Mouse (Mus musculus): ENCODE measurements around the gene Prkag2. TPM values are rescaled to one million over a fixed set of nuclear protein-coding genes. Genes with fewer than 3 reads are reported as not detected.
A peak's percentile ranks its signal among the peaks of the same experiment; 100 is the strongest.

The Prkag2 gene
- polyA plus RNA-seq, 1 experiment from 2014 or later: 102 TPM

DNA sequence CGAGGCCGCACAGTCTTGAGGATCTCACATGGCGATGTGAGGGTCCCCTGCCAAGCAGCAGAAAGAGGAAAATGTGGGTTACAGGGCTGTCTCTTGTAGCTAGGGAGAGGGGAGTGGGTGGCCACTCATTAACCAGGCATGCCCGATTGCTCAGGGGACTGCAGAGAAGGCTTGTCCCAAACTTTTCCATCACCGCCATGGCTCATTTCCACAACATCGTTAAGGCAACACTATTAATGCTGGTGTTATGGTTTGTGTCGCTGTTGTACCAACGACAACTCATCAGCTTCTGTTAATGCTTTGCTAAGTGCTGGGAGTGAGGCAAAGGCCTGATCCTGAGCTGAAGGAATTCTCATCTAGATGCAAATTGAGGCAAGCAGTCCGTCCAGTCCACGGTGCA, 165.0 kb downstream of the Prkag2 start:
- H3K9me3 ChIP-seq (replicated peaks): no peaks in the 10 kb centered on the region
- H3K27ac ChIP-seq: no peak overlapping the region
- H3K9ac ChIP-seq: no peak overlapping the region
- no peak overlapping the region for H3K4me2 ChIP-seq
- H3K27me3 ChIP-seq: no peaks in the 10 kb centered on the region
- ATAC-seq (replicated peaks; ENCODE audit: insufficient number of reproducible peaks, insufficient read depth, low FRiP score, low read depth): no peak
- H3K4me3 ChIP-seq: no peak overlapping the region
- H3K36me3 ChIP-seq: peaks cover 3% of the 10 kb centered on the region; the same call in 1 of the 2 replicates
- 85% methylated on average over 10 of the region's 10 CpGs for WGBS
- peaks cover 8% of the 10 kb centered on the region for H3K4me1 ChIP-seq (replicated peaks)

DNA sequence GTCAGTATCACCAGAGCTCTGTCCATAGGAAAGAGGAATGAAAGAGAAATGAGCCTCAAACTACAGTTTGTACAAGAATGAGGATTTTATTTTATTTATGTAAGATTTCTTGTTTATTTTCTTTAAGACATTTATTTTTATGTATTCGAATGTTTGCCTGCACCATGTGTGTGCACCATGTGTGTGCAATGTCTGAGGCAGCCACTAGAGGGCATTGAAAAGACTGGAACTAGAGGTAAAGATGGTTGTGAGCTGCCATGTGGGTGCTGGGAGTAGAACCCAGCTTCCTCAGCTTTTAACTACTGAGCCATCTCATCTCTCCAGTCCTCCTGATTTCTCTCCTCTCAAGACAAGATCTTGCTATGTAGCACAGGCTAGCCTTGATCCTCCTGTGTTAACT, 166.7 kb downstream of the Prkag2 start:
- Histone ChIP-seq H3K27me3 (no peaks in the 10 kb centered on the region), H3K9me3 (replicated peaks) (no peaks in the 10 kb centered on the region), H3K27ac (no peak overlapping the region), H3K4me3 (no peak overlapping the region), H3K4me2 (no peak overlapping the region), H3K9ac (no peak overlapping the region), H3K36me3 (peaks cover 3% of the 10 kb centered on the region; the same call in 1 of the 2 replicates), H3K4me1 (replicated peaks) (peaks cover 2% of the 10 kb centered on the region; the same call in 1 of the 2 replicates)
- WGBS: 94% methylated on average over 1 of the region's 1 CpGs
- ATAC-seq (replicated peaks; ENCODE audit: insufficient number of reproducible peaks, insufficient read depth, low FRiP score, low read depth): no peak

DNA sequence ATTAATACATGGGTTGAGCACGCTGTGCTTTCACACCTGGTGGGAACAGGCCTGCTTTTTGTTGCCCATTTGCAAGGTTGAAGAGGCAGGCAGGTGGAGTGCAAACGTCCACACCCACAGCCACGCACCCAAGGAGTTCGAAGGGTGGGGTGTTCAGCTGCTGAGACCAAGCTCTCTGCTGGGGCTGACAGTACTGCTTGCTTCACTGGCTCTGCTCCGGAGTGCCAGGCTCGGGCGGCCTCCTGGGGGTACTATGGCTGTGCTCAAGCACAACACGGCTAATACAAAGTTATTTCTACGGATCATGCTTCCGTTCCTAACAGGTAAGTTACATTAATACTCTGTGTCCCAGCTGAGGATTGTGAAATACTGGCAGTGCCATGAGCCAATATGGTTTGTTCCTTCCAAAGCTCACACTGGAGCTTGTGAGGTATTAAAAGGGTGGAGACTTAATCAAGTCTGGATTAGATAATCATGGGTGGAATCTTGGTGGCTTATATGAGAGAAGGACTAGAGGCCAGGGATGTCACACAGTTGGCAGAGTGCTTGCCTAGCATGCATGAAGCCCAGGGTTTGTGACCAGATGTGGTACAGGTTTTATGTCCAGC, 168.8 kb downstream of the Prkag2 start:
- Histone ChIP-seq H3K9ac (no peak overlapping the region), H3K4me1 (replicated peaks) (peaks cover 9% of the 10 kb centered on the region), H3K27me3 (no peaks in the 10 kb centered on the region), H3K36me3 (peaks cover 3% of the 10 kb centered on the region; the same call in 1 of the 2 replicates), H3K9me3 (replicated peaks) (no peaks in the 10 kb centered on the region), H3K27ac (no peak overlapping the region), H3K4me2 (no peak overlapping the region), H3K4me3 (no peak overlapping the region)
- WGBS: 80% methylated on average over 10 of the region's 10 CpGs
- no peak for ATAC-seq (replicated peaks; ENCODE audit: insufficient number of reproducible peaks, insufficient read depth, low FRiP score, low read depth)

DNA sequence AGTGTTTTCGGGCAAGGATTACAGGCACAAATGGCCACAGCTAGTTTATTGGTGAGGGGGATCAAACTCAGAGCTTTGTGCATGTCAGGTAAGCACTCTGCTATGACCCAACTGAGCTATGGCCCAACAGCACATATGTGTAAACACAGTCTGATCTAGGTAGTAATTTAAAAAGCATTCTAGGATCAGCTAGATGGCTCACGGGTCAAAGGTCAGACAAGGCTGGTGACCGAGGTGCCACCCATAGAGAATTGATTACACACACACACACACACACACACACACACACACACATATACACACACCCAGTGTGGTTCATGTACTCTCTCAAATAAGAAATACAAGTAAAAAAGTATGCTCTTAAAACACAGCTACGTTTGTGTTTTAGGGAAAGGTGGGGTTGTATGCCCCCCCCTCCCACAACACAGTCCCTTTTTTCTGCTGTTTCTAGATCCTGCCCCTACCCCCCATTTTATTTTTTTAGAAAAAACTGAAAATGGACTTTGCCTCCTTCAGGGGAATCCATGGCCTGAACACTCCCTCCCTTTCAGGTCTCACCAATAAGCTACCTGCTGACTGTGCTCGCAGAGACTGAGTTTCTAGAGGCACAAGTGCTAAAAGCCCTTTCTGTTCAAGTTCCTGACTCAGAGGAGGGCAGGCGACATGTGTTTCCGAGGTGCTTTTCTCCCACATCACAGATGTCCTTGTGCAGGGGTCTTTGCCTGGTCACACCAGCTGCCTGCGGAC, 169.4 kb downstream of the Prkag2 start:
- Histone ChIP-seq H3K9ac (no peak overlapping the region), H3K4me3 (no peak overlapping the region)
- 85% methylated on average over 8 of the region's 8 CpGs for WGBS

DNA sequence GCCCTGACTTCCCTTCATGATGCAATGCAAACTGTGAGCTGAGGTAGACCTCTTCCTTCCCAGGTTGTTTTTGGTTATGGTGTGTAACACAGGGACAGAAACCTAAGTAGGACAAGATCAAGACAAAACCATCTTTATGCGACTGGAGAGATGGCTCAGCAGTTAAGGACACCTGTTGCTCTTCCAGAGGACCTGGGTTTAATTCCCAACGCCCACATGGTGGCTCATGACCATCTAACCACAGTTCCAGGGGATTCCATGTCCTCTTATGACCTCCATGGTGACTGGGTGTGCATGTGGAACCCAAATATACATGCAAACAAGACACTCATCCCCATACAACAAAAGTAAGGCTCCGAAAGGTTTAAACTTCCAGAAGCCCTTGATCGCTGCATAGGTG, 171.6 kb downstream of the Prkag2 start:
- H3K9ac ChIP-seq: no peak overlapping the region
- no peak overlapping the region for H3K4me2 ChIP-seq
- peaks cover under 1% of the 10 kb centered on the region; the same call in 1 of the 2 replicates for H3K36me3 ChIP-seq
- no peak for ATAC-seq (replicated peaks; ENCODE audit: insufficient number of reproducible peaks, insufficient read depth, low FRiP score, low read depth)
- WGBS: 96% methylated on average over 4 of the region's 4 CpGs
- H3K4me1 ChIP-seq (replicated peaks): peaks cover 14% of the 10 kb centered on the region
- no peaks in the 10 kb centered on the region for H3K9me3 ChIP-seq (replicated peaks)
- no peak overlapping the region for H3K4me3 ChIP-seq
- H3K27me3 ChIP-seq: no peaks in the 10 kb centered on the region
- no peak overlapping the region for H3K27ac ChIP-seq

More for the DNA sequence above, 169.4 kb downstream of the Prkag2 start:
- Histone ChIP-seq H3K4me1 (replicated peaks) (peaks cover 7% of the 10 kb centered on the region), H3K36me3 (peaks cover 3% of the 10 kb centered on the region; the same call in 1 of the 2 replicates), H3K27ac (no peak overlapping the region), H3K9me3 (replicated peaks) (no peaks in the 10 kb centered on the region), H3K27me3 (no peaks in the 10 kb centered on the region), H3K4me2 (no peak overlapping the region)
- ATAC-seq (replicated peaks; ENCODE audit: insufficient number of reproducible peaks, insufficient read depth, low FRiP score, low read depth): no peak

DNA sequence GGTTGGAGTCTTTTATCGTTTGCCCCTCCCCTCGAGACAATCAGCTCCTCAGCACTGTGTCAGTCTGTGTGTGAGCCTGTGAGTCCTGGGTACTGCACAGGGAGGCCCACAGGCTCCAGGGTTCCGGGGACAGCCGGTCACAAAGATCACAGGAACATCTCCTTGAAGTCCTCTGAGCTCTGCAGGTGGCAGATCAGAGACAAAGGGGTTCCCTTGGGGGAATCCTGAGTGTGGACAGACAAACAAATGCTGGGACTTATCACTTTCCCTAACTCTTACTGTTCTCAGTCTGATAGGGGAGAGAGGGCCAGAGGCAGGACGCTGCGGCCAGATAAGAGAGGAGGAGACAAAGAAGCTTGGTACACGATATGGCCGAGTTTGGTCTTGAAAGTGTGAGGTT, 172.7 kb downstream of the Prkag2 start:
- no peak overlapping the region for H3K4me3 ChIP-seq
- ATAC-seq (replicated peaks; ENCODE audit: insufficient number of reproducible peaks, insufficient read depth, low FRiP score, low read depth): no peak
- H3K27ac ChIP-seq: no peak overlapping the region
- H3K36me3 ChIP-seq: no peaks in the 10 kb centered on the region
- no peaks in the 10 kb centered on the region for H3K9me3 ChIP-seq (replicated peaks)
- H3K4me1 ChIP-seq (replicated peaks): peaks cover 17% of the 10 kb centered on the region
- 12% methylated on average over 8 of the region's 8 CpGs for WGBS
- H3K27me3 ChIP-seq: no peaks in the 10 kb centered on the region
- H3K9ac ChIP-seq: no peak overlapping the region
- no peak overlapping the region for H3K4me2 ChIP-seq

DNA sequence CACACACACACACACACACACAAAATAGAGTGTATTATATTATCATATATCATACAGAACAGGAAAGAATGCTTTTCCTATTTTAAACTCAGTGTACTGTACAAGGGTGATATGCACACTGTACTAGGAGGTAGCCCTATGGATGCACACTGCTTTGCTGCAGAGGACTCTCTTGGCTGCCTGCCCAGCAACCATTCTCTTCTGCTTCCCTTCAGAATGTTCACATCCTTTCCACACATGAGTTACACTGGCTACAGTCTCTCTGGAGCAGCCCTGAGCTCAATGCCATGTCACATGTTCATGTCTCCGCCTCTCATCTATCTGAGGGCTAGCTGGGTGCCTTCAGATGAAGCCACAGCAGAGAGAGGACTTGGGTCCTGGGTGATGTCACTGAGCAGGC, 181.3 kb downstream of the Prkag2 start:
- Histone ChIP-seq H3K27ac (peak overlapping the region; percentile 72), H3K27me3 (no peaks in the 10 kb centered on the region), H3K9me3 (replicated peaks) (no peaks in the 10 kb centered on the region), H3K4me2 (no peak overlapping the region), H3K36me3 (no peaks in the 10 kb centered on the region), H3K9ac (no peak overlapping the region), H3K4me1 (replicated peaks) (peaks cover 33% of the 10 kb centered on the region), H3K4me3 (no peak overlapping the region)
- 35% methylated on average over 1 of the region's 1 CpGs for WGBS
- peak; percentile 88 for ATAC-seq (replicated peaks; ENCODE audit: insufficient number of reproducible peaks, insufficient read depth, low FRiP score, low read depth)

DNA sequence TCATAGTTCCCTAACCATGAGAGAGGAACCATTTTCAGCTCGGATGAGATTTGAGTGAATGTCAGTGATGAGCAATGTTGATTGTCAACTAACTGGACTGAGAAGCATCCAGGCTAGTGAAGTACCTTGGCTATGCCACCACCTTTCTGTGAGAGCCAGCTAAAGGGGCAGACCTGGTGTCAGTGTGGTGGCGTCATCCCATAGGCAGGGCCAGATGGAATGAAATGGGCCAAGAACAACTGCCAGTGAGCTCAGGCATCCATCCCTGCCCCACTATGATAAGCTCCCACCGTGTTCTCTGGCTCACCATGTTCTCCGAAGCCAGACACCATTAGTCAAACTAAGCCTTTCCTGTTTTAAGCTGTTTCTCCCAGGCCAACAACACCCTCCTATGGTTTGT, 183.9 kb downstream of the Prkag2 start:
- 79% methylated on average over 4 of the region's 4 CpGs for WGBS
- H3K27me3 ChIP-seq: no peaks in the 10 kb centered on the region
- ATAC-seq (replicated peaks; ENCODE audit: insufficient number of reproducible peaks, insufficient read depth, low FRiP score, low read depth): no peak
- no peaks in the 10 kb centered on the region for H3K36me3 ChIP-seq
- H3K4me3 ChIP-seq: no peak overlapping the region
- no peak overlapping the region for H3K27ac ChIP-seq
- H3K4me1 ChIP-seq (replicated peaks): peaks cover 20% of the 10 kb centered on the region
- H3K9ac ChIP-seq: no peak overlapping the region
- no peaks in the 10 kb centered on the region for H3K9me3 ChIP-seq (replicated peaks)
- no peak overlapping the region for H3K4me2 ChIP-seq

DNA sequence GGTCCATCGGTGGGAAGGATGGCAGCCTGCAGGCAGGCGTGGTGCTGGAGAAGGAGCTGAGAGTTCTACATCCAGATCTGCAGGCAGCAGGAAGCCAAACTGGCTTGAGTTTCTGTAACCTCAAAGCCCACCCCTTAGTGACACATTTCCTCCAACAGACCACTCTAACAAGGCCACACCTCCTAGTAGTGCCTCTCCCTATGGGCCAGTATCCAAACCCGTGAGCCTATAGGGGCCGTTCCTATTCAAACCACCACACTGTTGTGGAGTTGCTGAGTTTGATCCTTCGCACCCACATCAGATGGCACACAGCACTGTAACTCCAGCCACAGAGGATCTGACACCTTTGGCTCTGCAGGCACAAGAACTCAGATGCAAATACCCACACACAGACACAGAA, 185.3 kb downstream of the Prkag2 start:
- WGBS: 60% methylated on average over 5 of the region's 5 CpGs
- Histone ChIP-seq H3K27me3 (no peaks in the 10 kb centered on the region), H3K36me3 (no peaks in the 10 kb centered on the region), H3K9me3 (replicated peaks) (no peaks in the 10 kb centered on the region), H3K27ac (no peak overlapping the region), H3K4me2 (no peak overlapping the region), H3K9ac (no peak overlapping the region), H3K4me1 (replicated peaks) (peaks cover 20% of the 10 kb centered on the region), H3K4me3 (no peak overlapping the region)
- ATAC-seq (replicated peaks; ENCODE audit: insufficient number of reproducible peaks, insufficient read depth, low FRiP score, low read depth): no peak; the same call in 1 of the 2 replicates

DNA sequence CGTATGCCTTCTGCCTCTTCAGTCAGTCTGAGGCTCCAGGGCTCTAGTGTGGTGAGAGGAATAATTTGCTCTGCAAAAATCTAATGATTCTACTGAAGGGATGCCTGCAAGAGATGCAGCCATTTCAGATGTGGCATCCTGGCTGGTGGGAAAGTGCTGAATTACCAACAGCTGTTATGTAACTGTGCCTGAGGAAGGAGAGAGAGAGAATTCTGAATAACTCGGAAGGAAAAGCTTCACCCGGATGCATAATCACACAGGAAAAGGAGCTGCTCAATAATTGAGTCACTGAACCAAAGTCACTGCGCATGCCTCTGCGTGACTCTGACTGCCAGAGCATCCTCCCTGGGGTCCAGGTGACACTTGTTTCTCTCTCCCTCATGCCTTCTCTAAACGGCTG, 186.8 kb downstream of the Prkag2 start:
- no peaks in the 10 kb centered on the region for H3K36me3 ChIP-seq
- no peak overlapping the region for H3K9ac ChIP-seq
- ATAC-seq (replicated peaks; ENCODE audit: insufficient number of reproducible peaks, insufficient read depth, low FRiP score, low read depth): no peak
- peaks cover 6% of the 10 kb centered on the region for H3K4me1 ChIP-seq (replicated peaks)
- H3K27me3 ChIP-seq: no peaks in the 10 kb centered on the region
- WGBS: 78% methylated on average over 6 of the region's 6 CpGs
- H3K4me3 ChIP-seq: no peak overlapping the region
- no peak overlapping the region for H3K27ac ChIP-seq
- H3K4me2 ChIP-seq: no peak overlapping the region
- no peaks in the 10 kb centered on the region for H3K9me3 ChIP-seq (replicated peaks)

DNA sequence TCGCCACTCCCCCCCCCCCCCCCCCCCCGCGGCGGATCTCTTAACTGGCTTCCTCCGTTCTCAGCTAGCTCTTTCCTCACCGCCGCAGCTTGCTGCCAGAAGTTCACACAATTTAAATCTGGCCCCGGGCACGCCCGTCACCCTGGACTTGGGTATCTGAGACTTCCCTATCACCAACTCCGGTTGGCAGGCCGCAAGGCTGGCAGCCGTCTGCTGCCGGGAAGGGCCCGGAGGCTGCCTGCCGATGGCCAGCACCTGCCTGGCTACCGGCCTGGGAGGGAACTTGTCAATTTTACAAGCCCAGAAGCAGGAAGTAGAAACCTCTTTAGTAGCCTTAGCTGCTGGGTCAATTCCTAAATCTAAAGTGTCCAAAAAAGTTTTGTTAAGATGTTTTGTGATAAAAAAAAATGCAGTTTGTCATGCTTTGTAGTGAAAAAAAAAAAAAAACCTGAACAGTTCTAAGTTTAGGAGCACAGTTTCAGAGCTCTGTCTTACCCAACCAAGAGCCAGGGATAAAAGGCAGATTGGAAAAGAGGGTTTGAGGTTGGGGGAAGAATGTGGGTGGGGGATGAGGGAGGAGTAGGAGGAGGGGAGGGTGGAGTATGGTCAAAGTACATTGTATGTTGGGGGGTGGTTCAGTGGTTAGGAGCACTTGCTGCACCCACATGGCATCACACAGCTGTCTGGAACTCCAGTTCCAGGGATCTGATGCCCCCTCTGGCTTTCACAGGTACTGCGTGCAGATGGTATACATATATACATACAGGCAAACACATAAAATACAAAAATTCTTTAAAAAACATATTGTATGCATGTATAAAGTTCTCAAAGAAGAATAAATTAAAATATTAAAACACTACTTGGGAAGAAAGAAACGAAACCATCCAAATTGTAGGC, 191.4 kb downstream of the Prkag2 start:
- H3K4me1 ChIP-seq (replicated peaks): peaks cover 17% of the 10 kb centered on the region
- no peak; the same call in 1 of the 2 replicates for ATAC-seq (replicated peaks; ENCODE audit: insufficient number of reproducible peaks, insufficient read depth, low FRiP score, low read depth)
- no peaks in the 10 kb centered on the region for H3K27me3 ChIP-seq
- H3K36me3 ChIP-seq: no peaks in the 10 kb centered on the region
- peak overlapping the region; percentile 97 for H3K27ac ChIP-seq
- 12% methylated on average over 16 of the region's 19 CpGs for WGBS
- H3K9ac ChIP-seq: peak overlapping the region; percentile 90
- H3K4me3 ChIP-seq: peak overlapping the region; percentile 75
- no peaks in the 10 kb centered on the region for H3K9me3 ChIP-seq (replicated peaks)
- H3K4me2 ChIP-seq: peak overlapping the region; percentile 82
